Mouse (Mus musculus): ENCODE measurements around the gene Gm10135. TPM values are rescaled to one million over a fixed set of nuclear protein-coding genes. Genes with fewer than 3 reads are reported as not detected.

The Gm10135 gene
- total RNA-seq (2023), result not detected

GRCm38 (mm10) chr5:72974602-72975001 lies at the start of gene Gm10135:
Gm10135 (minus strand) TSS chr5:72974702.

GRCm38 (mm10) chr5:73006784-73007581 lies 32.5 kb upstream of the Gm10135 start, which contains the start of gene Slc10a4:
Slc10a4 (plus strand) TSS chr5:73006883.

Other genes starting within 250 kb of the Gm10135 start
- 1 to 10 TPM; 4.1 to 4.3 TPM for gene Txk, start 221.9 kb downstream of the Gm10135 start, total RNA-seq (2023)
- gene Tec, start 106.2 kb downstream of the Gm10135 start, total RNA-seq (2023), result 100 to 1,000 TPM; 127 to 148 TPM
- 10 to 100 TPM; 66.0 to 84.8 TPM for gene Slain2, start 60.4 kb downstream of the Gm10135 start, total RNA-seq (2023)
- not detected for gene Slc10a4, start 32.2 kb upstream of the Gm10135 start, total RNA-seq (2023)

Measured in B cell, adult 67 days (primary cell).